Mouse (Mus musculus) retina, embryonic 14.5 days (tissue): Measurements from ENCODE around the gene Ifi207.
"Not testable (repeated sequence)": the region's sequence is repeated elsewhere in the genome, so short reads cannot be mapped to it uniquely, and the experiment has no call there.

ENCODE experiments used
- DNase-seq: peaks from one replicate; pipeline ENCODE4 v3.0.0-alpha.2; 2015; ENCODE audit warnings: low spot score

Gene Ifi207

GRCm38 (mm10) chr1:173741656-173742055, at the start of gene Ifi207:
Gene Ifi207, minus strand, starts transcription at chr1:173741747.
- no peak for DNase-seq

GRCm38 (mm10) chr1:173773457-173773856, 31.9 kb upstream of the Ifi207 start:
- not testable (repeated sequence) for DNase-seq

- DNase-seq: not testable (repeated sequence)
Measured at GRCm38 (mm10) chr1:173766848-173767617, 25.5 kb upstream of the Ifi207 start, which contains the start of gene Ifi204. Gene Ifi204, minus strand, starts transcription at chr1:173766943.

- DNase-seq: not testable (repeated sequence)
Measured at GRCm38 (mm10) chr1:173760032-173760431, 18.5 kb upstream of the Ifi207 start.

GRCm38 (mm10) chr1:173742262-173742661, 715 bp upstream of the Ifi207 start:
- no peak for DNase-seq

GRCm38 (mm10) chr1:173740537-173740936, 1.0 kb downstream of the Ifi207 start:
- DNase-seq: no peak

- DNase-seq: no peak
Measured at GRCm38 (mm10) chr1:173736986-173737385, 4.6 kb downstream of the Ifi207 start.

DNA sequence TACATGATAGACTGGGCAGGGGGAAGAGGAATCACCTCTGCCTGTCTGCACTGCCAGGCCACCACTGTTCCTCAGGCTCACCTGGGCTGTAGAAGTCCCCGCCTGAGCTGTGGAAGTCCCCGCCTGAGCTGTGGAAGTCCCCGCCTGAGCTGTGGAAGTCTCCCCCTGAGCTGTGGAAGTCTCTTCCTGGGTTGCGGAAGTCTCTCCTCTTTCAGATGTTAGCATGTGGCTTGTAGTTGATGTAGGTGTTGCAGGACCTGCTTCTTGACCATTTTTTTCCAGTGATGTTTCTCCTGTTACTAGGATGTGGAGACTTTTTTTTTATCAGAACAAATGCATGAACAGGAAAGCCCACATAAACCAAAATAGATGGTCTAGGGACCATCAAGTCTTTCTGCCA, 6.5 kb downstream of the Ifi207 start:
- DNase-seq: not testable (repeated sequence)

DNA sequence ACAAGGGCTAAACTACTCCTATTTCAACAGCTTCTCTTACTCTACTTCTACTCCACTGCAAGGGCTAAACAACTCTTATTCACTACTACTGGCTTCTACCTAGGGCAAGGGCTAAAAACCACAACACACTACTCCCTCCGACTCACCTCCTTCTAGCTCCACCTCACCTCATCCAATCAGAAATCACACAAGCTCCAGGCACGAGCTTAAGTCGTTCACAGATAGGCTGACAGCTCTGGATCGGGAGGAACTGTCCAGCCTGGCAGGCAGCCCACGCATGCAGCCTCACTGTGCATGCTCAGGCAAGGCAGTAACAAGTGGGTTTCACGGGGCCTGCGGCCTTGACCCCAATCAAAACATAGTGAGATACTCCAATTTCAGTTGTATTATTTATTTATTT, 8.3 kb downstream of the Ifi207 start:
- no peak for DNase-seq

- no peak for DNase-seq
Measured at GRCm38 (mm10) chr1:173694270-173694669, 47.3 kb downstream of the Ifi207 start.

- not testable (repeated sequence) for DNase-seq
Measured at GRCm38 (mm10) chr1:173678605-173679004, 62.9 kb downstream of the Ifi207 start.

GRCm38 (mm10) chr1:173673458-173674097, 68.0 kb downstream of the Ifi207 start, which contains the start of gene Ifi208:
Gene Ifi208, plus strand, starts transcription at chr1:173673675.
- DNase-seq: not testable (repeated sequence)
